Mouse (Mus musculus) heart, postnatal 0 days (tissue): ENCODE data around the gene Pdlim7.

Experiments
- CTCF ChIP-seq: IDR thresholded peaks from 2 replicates; pipeline ENCODE4 v1.5.1; 2016; ENCODE audit warnings: antibody characterized with exemption, control low read depth, low read depth
- EP300 ChIP-seq: IDR thresholded peaks from 2 replicates; pipeline ENCODE4 v1.6.1; 2016; ENCODE audit warnings: antibody characterized with exemption, low read depth

GRCm38 (mm10) chr13:55463399-55464026 lies 50.0 kb downstream of the Pdlim7 start:
- no peak for TF ChIP-seq CTCF
- TF ChIP-seq EP300 = no peak
